Mouse (Mus musculus) inflammation-experienced regulatory T-cells, adult 16 weeks (primary cell): Measurements from ENCODE around the gene Gad1. TPM values are rescaled to one million over a fixed set of nuclear protein-coding genes. Genes with fewer than 3 reads are reported as not detected.

Experiments used
- polyA plus RNA-seq: library from polyadenylated mRNA; unstranded; fragments of 100-300 nt; shearing (Covaris generic); gene quantifications from one replicate; pipeline ENCODE4 v1.2.1, GENCODE M21; 2017

Gene Gad1
- polyA plus RNA-seq, result 0.28 TPM

DNA sequence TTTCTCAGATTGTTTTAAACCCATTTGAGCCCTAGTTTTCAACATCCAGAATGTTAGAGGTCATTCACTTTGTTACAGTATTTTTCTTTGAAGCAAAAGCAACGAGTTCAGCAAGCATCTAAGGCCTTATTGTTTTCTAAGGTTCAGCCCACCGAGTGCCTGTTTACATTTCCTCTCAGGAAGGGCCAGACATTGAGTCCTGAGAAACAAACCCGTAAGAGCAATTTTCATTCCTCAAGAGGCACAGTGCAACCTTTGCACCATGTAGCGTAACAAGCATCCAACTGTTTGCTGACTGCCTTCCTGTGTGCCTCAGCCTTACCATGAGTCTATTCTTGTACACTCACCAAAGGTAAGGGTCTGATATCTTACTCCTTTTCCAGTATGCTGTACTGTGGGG lies at the start of gene Gad1:
Gad1 (plus strand) TSS at position 301 of the 400 bp plus-strand sequence.

DNA sequence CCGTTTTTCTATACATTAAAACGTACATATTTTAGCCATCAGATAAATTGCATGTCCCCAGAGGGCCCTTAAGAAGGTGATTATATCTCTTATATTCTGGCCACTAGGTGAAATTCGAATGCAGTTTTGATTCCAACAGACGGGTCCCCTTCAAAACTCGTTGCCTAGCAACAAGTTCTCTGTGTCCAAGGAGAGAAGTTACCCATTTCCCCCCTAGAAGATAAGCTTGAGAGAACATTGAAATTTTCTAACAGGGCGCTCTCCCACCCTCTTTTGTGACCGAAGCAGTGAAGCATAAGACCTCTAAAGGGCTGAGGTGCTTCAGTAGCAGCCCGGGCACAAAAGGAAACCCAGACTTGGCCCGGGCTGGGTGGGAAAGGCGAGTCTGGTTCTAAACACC lies 44.4 kb upstream of the Gad1 start, which contains the start of gene Erich2:
Erich2 (plus strand) TSS at position 324 of the 400 bp plus-strand sequence.

Other genes starting within 250 kb of the Gad1 start
- not detected for gene Sp5, start 78.1 kb upstream of the Gad1 start, polyA plus RNA-seq
- gene Erich2, start 44.3 kb upstream of the Gad1 start, polyA plus RNA-seq, result not detected
- 74.1 TPM for gene Gorasp2, start 108.5 kb downstream of the Gad1 start, polyA plus RNA-seq
- gene Gm26558, start 109.0 kb downstream of the Gad1 start, polyA plus RNA-seq, result 1.4 TPM